Mouse (Mus musculus): Measurements from ENCODE around the gene Jakmip3.

DNA sequence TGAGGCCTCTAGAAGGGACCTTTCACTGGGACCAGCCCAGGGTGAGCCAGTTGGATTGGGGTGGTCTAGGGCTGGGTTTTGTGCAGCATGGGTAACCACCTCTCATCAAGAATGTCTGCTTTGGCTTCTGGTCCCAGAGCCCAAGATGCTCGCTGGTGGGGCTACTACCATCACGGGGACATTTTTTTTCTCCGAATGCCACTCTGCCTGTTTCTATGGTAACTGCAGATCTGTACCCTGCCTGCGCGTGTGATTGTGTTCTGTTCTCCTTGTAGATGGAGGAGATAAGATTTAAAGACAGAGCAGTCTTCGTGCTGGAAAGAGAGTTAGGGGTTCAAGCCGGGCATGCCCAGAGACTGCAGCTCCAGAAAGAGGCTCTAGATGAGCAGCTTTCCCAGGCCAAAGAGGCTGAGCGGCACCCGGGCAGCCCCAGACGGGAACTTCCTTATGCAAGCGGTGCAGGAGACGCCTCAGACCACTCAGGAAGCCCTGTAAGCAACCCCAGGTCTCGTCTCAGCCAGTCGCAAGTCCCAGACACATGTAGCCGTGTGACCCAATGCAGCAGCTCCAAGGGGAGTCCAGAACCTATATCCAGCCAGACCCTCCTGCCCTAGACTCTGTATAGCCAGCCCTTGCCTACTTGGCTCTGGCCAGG is 76.8 kb downstream of the Jakmip3 start:
- TF ChIP-seq CTCF (IDR thresholded peaks at IDR 0.05; ENCODE audit: low read depth) (no peak), EP300 (IDR thresholded peaks at IDR 0.05; ENCODE audit: low read depth) (no peak)

All from liver, embryonic 14.5 days (tissue).